Comparison of ENCODE assay signal across 8 mouse cellular contexts in the genomic region with DNA sequence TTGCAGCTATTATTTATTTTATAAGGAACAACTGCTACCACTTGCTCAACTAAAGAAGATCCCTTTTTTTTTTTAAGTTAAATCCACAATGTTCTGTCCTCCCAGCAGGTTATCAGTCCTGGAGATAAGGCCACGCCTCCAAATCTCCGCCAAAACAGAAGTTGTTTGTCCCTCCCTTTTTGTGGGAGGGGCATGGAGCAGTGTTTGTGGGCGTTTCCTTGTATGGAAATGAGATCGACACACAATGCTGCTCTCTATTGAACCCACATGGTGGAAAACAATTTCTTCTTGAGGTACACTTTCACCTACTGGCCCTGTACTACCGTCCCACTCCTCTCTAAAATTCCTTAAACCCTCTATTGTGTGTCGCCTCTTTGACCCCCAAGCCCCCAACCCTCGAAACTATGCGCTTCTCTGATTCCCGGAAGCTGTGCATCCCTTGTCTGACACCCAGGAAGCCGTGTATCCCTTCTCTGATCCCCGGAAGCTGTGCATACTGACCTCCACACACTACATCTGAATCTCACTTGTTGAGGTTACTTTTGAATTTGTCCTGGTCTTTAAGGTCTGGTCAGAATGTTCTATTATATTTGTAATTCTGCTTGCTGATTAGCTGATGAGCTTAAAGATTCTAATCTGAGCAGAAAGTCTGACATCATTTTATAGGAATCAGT. TPM values are rescaled to one million over a fixed set of nuclear protein-coding genes. Genes with fewer than 3 reads are reported as not detected.
DNase-seq lines count a peak whose midpoint lies in the region; ATAC-seq and TF ChIP-seq lines count a peak whose summit lies in the region.

No protein-coding gene starts in this region.

- no peaks in the 10 kb centered on the region for H3K27me3 ChIP-seq in lung, postnatal 0 days (replicated peaks; ENCODE audit: insufficient read depth, low read length)
- H3K27me3 ChIP-seq in hindbrain, embryonic 11.5 days (ENCODE audit: control insufficient read depth, insufficient read depth, low read length), result no peaks in the 10 kb centered on the region
- no peaks in the 10 kb centered on the region for H3K27me3 ChIP-seq in midbrain, embryonic 13.5 days

- no peaks in the 10 kb centered on the region for H3K9me3 ChIP-seq in lung, postnatal 0 days (ENCODE audit: low read length)
- H3K9me3 ChIP-seq in hindbrain, embryonic 11.5 days (ENCODE audit: control insufficient read depth, low read length), result no peaks in the 10 kb centered on the region
- no peaks in the 10 kb centered on the region for H3K9me3 ChIP-seq in midbrain, embryonic 13.5 days

- peak overlapping the region; percentile 17 for H3K4me2 ChIP-seq in lung, postnatal 0 days (replicated peaks; ENCODE audit: low read depth, low read length)
- peak overlapping the region; percentile 21; the same call in 1 of the 2 replicates for H3K4me2 ChIP-seq in hindbrain, embryonic 11.5 days (replicated peaks; ENCODE audit: low read depth, low read length)
- H3K4me2 ChIP-seq in midbrain, embryonic 13.5 days (replicated peaks), result no peak overlapping the region; the same call in 1 of the 2 replicates

- no peak; the same call in 1 of the 2 replicates for ATAC-seq in lung, postnatal 0 days
- peak; percentile 56; the same call in 1 of the 2 replicates for ATAC-seq in hindbrain, embryonic 11.5 days (ENCODE audit: low FRiP score)
- ATAC-seq in midbrain, embryonic 13.5 days, result 0 out of 2 replicates have a peak, but pooled peaks have one; percentile 38

- no peak overlapping the region for H3K27ac ChIP-seq in lung, postnatal 0 days (ENCODE audit: low read length)
- H3K27ac ChIP-seq in hindbrain, embryonic 11.5 days (ENCODE audit: low read depth, low read length), result no peak overlapping the region
- H3K27ac ChIP-seq in midbrain, embryonic 13.5 days, result no peak overlapping the region

- no peak for TF ChIP-seq CTCF in lung, postnatal 0 days (IDR thresholded peaks at IDR 0.05)

- WGBS in lung, postnatal 0 days, result 31% methylated on average over 11 of the region's 11 CpGs
- 36% methylated on average over 11 of the region's 11 CpGs for WGBS in hindbrain, embryonic 11.5 days
- WGBS in midbrain, embryonic 13.5 days, result 37% methylated on average over 11 of the region's 11 CpGs

- no peaks in the 10 kb centered on the region for H3K4me1 ChIP-seq in lung, postnatal 0 days (ENCODE audit: insufficient read depth, low read depth, low read length)
- no peaks in the 10 kb centered on the region for H3K4me1 ChIP-seq in hindbrain, embryonic 11.5 days (replicated peaks; ENCODE audit: control insufficient read depth, insufficient read depth, low read length)
- H3K4me1 ChIP-seq in midbrain, embryonic 13.5 days (replicated peaks), result 0 out of 2 replicates have a peak, but pooled peaks cover 13% of the 10 kb centered on the region

- TF ChIP-seq EP300 in lung, postnatal 0 days (IDR thresholded peaks at IDR 0.05), result no peak

- peak; percentile 54 for DNase-seq in lung, postnatal 0 days (ENCODE audit: low spot score)
- no peak for DNase-seq in lung, postnatal 14 days
- peak; percentile 24 for DNase-seq in c-Kit-positive CD71-positive TER-119-negative erythroid progenitor cells, embryonic 14.5 days (ENCODE audit: low read depth)
- peak; percentile 43 for DNase-seq in hindbrain, embryonic 11.5 days (ENCODE audit: low spot score)
- no peak for DNase-seq in cerebellum, adult 11-12 months
- DNase-seq in gastrocnemius, postnatal 25 days, result no peak
- no peak for DNase-seq in Muller cell, postnatal 12 days (ENCODE audit: inconsistent ontology term)

- H3K4me3 ChIP-seq in lung, postnatal 0 days (ENCODE audit: low read depth, low read length), result no peak overlapping the region
- no peak overlapping the region for H3K4me3 ChIP-seq in hindbrain, embryonic 11.5 days (ENCODE audit: low read depth, low read length)
- H3K4me3 ChIP-seq in midbrain, embryonic 13.5 days (replicated peaks), result no peak overlapping the region

- H3K36me3 ChIP-seq in lung, postnatal 0 days (ENCODE audit: insufficient read depth, low read length), result no peaks in the 10 kb centered on the region
- no peaks in the 10 kb centered on the region for H3K36me3 ChIP-seq in hindbrain, embryonic 11.5 days (ENCODE audit: control insufficient read depth, insufficient read depth, low read length)
- no peaks in the 10 kb centered on the region for H3K36me3 ChIP-seq in midbrain, embryonic 13.5 days

- no peak overlapping the region for H3K9ac ChIP-seq in lung, postnatal 0 days (replicated peaks; ENCODE audit: low read depth)
- H3K9ac ChIP-seq in hindbrain, embryonic 11.5 days (ENCODE audit: low read depth, low read length), result no peak overlapping the region
- H3K9ac ChIP-seq in midbrain, embryonic 13.5 days (replicated peaks), result no peak overlapping the region

RNA-seq across cellular contexts. Expression of gene Arhgdib, which starts 48.3 kb away (rescaled TPM):
- 68.4 and 70.8 TPM in 2 replicates for polyA plus RNA-seq in lung, postnatal 0 days (2015; fragmentation: Nextera tagmentation; extraction: Ambion mirVana)
- 34.2 and 37.3 TPM in 2 replicates for polyA plus RNA-seq in hindbrain, embryonic 11.5 days (2014; fragmentation: Nextera tagmentation; extraction: Ambion mirVana)
- 12.0 and 13.0 TPM in 2 replicates for polyA plus RNA-seq in midbrain, embryonic 13.5 days (2015; fragmentation: Nextera tagmentation; extraction: Ambion mirVana)
- total RNA-seq in gastrocnemius, postnatal 25 days (2021), result 10 to 100 TPM in 1 of 2 experiments, 1 to 10 TPM in 1; 6.3 to 12.1 TPM

Comparison
In these comparisons a context has a peak if more than half of its experiments do, and no peak if none do; other contexts are left out.
1. DNase-seq: peak in lung, postnatal 0 days (single experiment), c-Kit-positive CD71-positive TER-119-negative erythroid progenitor cells, embryonic 14.5 days (single experiment) and hindbrain, embryonic 11.5 days (single experiment); none in lung, postnatal 14 days (single experiment), cerebellum, adult 11-12 months (single experiment), gastrocnemius, postnatal 25 days (single experiment) and Muller cell, postnatal 12 days (single experiment).